Mouse (Mus musculus): ENCODE measurements around the gene Acox2.
A peak's percentile ranks its signal among the peaks of the same experiment; 100 is the strongest.

Acox2 gene

DNA sequence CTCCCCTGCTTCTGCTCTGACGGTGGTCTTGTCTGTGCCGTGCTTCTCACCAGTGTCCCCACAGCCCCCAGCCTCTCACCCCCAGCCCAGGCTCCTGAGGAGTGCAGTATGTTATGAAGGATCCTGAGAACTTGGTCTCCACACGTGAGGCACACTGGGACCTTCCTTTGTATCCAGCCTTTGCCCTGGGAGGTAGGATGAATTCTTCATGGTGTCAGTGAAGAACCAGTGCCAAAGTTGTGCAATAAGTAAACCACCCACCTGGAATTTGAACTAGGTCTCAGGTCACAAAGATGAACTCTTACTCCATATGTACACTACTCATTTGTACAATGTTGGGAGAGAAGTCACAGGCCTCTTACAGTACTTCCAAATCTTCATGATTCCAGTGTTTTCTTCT, at the start of gene Acox2:
Gene Acox2 (minus strand): TSS at position 188 of the 400 bp plus-strand sequence.
- peak; percentile 57 to 78 for DNase-seq

DNA sequence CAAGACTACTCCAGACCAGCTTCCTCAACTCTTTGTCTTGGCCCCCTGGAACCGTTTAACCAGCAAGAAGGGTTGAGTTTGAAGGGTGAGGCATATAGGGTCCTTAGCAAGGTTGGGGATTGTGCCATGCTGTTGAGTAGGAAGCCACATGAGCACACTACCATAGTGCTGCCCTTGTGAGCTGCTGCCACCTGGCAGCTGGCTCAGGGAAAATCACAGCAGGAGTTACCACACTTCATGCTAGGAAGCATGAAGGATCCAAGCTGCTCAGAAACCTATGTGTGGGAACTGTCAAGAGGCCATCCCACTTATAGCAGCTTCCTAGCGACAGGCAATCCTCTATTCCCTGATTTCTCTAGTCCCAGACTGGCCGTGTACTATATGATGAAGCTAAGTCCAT, 49.5 kb upstream of the Acox2 start:
- DNase-seq, result peak in 1 of 2 experiments; percentile 35

DNA sequence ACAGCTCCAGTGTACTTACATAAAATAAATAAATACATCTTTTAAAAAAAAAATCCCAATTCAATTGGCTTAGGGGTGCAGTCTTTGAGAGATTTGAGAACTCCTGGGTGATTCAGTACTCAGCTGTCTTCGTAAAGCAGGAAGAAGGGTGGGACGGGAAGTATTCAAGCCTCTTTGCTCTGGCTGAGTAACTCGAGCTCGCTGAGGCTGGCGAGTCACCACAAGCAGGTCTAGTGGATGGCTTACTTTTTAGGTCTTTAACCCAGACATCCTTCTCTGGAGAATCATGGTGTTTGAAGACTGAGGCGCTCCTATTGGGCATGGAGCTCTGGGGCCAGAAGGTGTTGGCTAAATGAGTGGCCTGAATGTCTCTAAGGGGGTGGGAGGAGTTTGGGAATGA, 47.7 kb upstream of the Acox2 start:
- peak in 1 of 2 experiments; percentile 23 for DNase-seq

DNA sequence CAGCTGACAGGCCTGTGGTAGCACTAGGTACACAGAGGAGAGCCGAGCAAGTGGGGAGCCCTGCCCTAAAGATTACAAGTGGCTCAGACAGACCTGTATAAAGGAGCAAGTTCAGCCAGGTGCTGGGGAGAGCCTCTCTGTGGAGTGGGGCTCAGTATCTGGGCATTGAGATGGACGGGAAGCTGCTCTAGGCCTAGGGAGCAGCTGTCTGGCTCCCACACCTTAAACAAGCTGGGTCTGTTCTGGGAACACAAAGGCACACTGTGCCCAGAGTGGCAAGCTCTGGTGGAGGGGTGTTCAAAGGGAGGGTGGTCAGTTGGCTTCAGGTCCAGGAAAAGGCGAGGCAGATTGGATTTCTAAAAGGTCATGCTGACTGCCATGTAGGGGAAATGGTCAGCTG, 45.9 kb upstream of the Acox2 start:
- peak in 1 of 2 experiments; percentile 36 for DNase-seq

DNA sequence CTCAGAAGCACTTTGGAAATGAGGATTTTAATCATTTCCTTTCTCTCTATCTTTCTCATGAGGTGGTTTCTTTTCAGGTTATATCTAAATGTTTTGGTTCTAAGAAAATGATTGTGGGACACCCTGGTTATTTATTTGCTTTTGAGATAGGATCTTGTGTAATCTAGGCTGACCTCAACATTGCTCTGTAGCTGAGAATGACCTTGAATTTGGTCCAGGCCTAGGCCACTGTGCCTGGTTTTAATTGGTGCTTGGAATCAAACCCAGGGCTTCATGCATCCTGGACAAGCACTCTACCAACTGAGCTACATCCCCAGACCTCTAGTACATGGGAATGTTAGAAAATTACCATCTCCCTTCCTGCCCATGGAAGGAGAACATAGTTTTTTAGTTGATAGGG, 44.9 kb upstream of the Acox2 start:
- peak in 1 of 2 experiments; percentile 40 for DNase-seq

DNA sequence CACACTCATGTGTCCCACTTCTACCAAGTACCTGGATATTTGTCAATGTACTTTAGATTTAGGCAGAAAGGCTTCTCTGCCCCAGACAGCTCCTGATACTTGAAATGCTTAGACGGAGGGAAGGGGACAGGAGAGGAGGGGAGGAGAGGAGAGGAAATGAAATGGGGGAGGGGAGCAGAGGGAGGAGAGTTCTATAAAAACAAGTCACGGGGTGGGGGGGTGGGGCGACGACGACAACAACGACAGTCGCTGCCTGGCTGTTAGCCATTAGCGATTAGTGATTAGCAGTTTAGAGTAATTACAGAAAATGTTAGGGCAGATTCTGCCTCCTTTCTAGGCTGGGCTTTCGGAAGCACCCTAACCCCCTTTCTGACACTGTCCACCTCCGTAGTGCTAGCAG, 43.5 kb upstream of the Acox2 start:
- DNase-seq, result peak in 1 of 2 experiments; percentile 31

DNA sequence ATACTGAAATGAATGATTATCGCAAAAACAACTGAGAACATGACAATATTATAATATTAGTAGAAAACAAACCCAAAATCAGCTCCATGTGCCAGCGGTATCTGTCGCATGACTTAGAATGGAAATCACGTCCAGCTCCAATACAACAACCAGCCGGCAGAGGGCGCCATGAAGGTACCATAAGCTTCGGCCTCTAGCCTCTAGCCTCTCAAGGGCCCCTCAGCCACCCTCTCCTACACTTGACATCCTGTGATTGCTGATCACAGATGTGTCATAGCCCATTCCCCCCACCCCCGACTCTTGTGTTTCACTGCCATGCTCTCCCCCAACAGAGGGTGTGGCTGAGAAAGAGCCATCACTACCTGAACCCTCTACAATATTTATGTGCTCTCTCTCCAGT, 41.1 kb upstream of the Acox2 start:
- peak; percentile 81 to 88 for DNase-seq

DNA sequence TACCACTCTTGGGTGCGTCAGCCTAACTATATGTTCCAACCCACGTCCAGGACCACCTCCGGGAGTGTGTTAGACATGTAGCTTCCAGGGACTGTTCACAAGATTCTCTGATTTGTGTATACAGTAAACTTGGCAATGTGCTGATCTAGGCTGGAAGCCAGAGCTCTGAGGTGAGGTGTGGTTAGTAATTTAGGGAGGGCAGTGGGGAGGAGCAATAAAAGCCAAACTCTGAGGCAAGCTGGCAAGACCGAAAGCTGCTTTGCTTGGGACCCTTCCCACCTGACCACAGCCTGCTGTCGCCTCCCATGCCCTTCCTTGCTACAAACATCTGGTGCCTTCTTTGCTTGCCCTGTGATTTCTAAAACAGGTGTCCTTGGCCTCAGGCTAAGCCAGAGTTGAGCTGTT, 38.7 kb upstream of the Acox2 start:
- peak; percentile 56 to 62 for DNase-seq

DNA sequence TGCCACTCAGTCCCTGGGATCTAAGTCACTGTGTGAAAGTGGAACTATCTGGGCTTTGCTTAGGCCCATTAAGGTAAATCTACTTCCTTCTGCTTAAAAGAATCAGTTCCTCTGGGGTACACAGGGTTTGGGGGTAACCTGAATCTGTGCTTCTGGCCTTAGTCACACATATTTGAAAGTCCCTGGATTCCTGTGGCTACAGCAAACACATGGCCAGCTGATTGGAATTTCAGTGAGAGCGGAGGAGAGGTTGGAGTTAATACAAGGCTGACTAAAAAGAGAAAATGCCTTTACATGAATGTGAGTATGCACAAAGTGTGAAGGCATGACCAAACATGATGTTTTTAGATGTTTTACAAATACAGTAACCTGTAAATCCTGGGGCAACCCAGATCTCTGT, 35.1 kb upstream of the Acox2 start:
- no peak for DNase-seq

DNA sequence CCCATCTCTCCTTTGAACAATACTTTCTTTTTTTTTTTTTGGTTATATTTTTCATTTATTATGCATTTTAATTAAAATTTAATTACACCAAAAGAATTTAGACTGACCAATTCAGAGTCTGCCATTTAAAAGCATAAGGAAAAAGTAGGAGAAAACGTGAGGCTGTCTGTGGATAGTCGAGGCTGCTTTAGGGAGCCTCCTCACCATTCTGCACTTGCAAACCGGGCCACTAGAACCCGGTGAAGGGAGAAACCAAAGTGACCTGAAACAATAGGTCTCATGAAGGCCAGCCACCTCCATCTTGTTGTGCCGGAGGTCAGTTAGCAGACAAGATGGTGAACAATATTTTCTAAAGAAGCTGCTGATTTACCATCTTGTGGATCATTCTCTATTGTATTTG, 27.4 kb upstream of the Acox2 start:
- DNase-seq, result peak; percentile 37 to 61

DNA sequence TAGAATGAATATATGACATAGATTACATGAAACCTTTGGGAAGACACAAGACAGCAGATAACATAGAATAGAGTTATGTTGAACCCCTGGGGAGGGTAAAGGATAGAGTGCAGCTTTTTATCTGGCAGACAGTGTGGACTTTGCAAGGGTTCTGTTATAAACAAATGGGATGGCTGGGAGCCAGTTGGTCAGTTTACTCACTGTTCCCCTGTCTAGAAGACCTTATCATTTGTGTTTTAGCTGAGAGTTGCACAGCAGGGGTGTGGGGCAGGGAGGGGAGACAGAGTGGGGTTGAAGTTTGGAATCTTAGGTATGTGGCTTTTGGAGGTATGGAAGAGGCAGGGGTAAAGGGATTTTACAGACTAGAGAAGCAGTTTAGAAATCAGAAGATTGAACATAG, 24.6 kb upstream of the Acox2 start:
- DNase-seq, result no peak

DNA sequence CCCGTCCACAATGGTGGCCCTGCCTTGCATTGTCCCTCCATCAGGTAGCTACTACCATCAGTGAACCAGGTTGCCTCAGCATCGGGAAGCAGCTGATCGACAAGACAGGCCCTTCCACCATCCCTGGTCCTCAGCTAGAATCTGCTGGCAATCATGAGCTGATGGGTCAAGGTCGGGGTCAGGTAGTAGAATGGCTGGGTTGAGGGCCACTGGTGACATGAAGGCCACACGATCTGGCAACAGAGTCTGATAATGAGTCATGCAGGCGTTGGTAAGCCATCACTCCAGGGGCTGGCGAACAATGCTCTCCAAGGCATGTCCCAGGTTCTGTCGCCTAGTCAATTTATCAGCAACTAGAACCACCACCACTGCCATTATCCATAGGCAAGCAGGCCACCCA, 12.1 kb upstream of the Acox2 start:
- DNase-seq, result peak in 1 of 2 experiments; percentile 2

DNA sequence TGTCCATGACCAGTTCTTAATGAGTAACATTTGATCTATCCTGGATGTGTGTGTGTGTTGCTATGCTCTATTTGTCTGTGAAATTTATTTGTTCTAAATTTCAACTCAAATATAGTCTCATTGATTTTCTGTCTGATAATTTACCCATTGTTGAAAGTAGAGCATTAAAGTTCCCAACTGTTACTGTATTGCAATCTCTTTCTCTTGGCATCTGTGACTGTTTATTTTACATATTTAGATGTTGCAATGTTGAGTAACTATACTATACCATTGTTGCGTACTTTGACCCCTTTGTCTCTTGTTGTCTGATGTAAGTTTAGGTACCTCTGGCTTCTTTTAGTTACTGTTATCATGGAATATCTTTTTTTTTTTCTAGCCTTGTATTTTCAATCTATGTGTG, 5.2 kb upstream of the Acox2 start:
- no peak for DNase-seq

DNA sequence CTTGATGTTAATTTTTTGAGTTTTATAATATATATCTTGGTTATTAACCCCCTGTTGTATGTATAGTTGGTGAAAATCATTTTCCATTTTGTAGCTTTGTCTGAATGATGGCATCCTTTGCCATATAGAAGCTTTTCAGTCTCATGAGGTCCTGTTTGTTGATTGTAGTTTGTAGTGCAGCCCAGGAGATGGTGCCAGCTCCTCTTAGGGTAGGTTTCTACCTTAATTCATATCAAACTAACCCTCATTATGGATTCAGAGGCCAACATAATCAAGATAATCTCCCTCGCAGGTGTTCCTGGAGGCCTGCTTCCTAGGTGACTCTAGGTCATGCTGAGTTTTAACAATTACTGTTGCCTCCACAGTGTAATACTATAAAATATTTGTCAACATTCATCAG, 3.1 kb upstream of the Acox2 start:
- DNase-seq, result peak; percentile 38

DNA sequence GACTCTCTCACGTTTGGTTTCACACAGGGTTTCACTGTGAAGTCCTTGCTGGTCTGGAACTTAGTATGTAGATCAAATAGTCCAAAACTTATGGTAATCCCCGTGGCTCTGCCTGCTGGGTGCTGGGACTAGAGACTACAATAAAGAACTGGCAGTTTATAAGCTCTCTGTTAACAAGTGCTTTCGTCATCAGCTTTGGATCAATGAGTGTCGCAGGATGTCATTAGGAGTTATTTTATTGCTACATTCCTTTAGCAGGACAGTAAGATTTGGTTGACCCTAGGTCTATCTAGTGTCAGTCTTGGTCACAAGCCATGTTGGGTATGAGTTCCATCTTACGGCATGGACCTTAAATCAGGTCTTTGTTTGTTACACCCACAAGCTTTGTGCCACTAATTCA, 1.1 kb upstream of the Acox2 start:
- no peak for DNase-seq

DNA sequence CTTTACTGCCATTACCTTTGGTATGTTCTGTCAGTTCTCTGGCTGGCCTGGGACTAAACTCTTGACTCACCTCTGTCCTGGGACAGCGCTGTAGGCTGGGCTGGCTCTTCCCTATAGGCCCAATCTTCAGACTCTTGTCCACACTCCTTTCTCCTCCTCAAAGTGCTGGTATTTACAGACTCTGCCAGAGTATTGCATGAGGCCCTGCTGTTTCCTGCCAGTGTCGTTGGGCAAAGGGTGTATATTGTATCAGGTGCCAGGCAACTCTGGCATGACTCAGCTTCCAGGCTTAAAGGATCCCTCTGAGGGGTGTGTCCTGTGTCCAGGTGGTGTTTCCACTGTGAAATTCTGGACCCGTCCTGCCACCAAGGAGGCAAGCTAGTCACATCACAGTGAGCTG, 401 bp downstream of the Acox2 start:
- peak; percentile 31 to 67 for DNase-seq

DNA sequence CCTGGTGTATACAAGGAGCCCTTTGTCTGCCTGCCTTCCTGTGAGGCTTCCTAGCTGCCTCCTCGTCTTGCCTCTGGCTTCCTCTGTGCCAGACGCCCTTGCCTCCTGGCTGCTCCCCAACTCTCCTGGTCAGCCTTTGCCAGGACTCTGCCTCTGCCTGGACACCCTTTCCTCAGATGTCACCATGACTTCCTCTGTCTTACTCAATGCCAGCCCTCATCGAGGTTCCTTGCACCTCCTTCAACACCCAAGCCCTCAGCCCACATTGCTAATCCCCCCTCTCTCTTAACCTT, 872 bp downstream of the Acox2 start:
- peak; percentile 64 to 81 for DNase-seq

DNA sequence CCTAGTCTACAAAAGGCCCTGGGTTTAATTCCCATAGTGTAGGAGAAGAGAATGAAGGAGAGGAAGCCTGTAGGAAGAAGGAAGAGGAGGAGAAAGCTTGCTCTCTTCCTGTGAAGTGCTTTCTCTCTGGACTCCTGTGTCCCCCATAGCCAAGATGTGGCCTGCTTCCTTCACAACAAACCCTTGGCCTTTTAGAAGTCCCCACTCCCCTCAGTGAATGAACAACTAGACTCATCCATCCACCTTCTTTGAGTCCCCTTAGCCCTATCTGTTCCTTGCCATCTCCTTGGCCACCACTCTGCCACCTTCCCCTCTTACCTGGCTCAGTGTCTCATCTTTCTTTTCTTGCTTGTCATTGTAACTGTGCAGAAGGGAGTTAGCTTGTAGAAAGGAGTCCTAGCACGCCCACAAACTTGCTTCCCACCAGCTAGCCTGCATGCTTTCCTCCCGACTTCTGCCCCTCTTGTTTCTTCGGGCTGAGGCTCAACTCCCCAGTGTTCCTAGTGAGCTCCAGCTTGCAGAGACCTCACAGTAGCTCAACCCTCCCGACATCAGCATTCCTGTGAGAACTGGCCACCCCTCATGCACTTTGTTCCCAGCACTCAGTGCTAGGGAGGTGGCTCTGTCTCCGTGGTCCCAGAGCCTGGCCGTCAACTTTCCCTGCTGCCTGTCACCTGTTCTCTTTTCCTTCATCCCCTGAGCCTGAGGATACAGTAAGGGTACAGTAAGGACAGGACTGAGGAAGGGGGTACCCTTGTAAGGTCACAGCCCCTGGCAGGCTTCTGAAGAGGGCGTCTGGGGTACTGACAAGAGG, 1.4 kb downstream of the Acox2 start:
- peak; percentile 42 to 59 for DNase-seq

DNA sequence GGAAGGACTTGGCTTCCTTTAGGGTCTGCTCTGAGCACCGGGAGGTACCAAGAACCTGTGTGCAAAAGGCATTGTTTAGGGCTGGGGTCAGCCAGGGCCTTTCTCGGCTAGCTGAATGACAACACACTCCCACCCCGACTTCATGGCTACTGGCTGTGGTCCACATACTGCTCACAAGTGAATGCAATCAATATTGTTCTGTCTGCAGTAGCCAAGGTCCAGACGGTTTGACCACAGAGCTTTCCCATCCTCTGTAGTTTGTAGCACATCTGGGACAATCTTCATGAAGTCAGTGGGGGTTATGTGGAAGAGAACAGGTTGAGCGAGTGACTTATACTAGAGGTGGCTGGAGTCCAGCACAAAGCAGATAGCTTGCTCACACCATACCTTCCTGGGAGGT, 2.3 kb downstream of the Acox2 start:
- DNase-seq, result peak in 1 of 2 experiments; percentile 25

DNA sequence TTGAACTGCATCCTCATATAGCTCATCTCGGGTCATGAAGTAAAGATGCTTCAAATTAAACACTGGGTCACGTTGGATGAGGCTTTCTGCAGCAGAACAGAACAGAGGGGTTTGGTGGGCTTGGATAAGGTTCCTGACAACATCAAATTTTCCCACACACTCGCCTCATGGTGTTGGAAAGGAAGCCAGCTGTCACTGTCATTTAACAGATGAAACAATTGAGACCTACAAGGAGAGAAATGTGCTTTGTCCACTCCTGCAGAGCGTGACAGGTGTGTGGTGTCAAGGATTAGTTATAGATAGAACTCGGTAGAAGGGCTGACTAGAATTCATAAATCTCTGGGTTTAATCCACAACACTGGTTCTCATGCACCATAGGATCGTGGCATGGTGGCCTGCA, 3.1 kb downstream of the Acox2 start:
- no peak for DNase-seq

DNA sequence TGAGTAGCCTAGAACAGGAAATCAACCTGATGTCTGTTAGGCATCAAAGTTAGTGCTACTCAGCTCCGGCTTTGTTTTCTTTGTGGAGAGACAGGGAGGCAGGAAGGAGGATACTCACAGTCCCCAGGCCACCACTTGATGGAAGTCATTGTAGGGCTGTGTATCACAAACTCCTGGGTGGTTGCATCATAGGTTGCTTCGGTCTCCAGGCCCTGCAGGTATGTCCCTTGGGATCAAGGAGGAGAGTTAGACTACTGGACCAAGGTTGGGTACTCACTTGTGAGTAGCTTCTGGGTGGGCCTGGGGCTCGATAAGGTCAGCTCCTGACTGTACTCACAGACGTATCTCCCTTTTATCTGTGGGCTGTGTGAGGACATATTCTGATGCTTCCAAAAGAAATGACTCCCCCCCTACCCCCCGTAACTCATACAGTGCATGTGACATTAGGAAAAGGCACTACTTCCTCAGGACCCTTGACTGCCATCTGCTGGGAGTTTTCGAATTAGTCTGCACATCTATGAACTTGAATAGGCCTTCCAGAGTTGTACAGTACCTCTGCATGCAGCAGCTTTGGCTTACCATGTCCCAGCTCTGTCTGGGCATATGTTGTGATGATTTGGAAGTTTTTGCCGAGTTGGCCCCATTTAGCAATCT, 4.0 kb downstream of the Acox2 start:
- DNase-seq, result peak; percentile 68 to 88

DNA sequence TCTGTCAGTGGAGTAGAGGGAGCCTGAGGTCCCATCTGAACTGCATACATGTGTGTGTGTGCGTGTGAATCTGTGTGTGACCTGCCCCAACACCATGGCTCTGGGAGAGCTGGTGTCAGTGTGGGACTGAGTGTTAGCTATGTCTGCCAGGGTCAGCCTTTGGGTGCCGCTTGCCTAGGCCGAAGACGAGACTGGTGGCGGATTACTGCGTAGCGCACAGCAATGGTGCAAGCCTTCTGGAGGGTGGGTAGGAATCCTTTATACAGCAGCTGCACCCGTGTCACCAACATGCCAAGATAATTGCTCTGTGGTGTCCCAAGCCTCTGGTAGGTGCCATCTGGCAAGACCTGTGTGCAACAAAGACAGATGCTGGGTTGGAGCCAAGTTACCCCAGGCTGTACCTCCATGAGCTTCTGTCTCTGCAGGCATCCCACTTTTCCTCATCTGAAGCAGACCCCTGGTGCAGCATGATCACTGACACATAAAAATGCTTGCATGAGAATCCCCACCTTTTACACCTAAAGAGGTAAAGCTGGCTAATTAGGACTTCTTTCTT, 7.7 kb downstream of the Acox2 start:
- peak in 1 of 2 experiments; percentile 38 for DNase-seq

DNA sequence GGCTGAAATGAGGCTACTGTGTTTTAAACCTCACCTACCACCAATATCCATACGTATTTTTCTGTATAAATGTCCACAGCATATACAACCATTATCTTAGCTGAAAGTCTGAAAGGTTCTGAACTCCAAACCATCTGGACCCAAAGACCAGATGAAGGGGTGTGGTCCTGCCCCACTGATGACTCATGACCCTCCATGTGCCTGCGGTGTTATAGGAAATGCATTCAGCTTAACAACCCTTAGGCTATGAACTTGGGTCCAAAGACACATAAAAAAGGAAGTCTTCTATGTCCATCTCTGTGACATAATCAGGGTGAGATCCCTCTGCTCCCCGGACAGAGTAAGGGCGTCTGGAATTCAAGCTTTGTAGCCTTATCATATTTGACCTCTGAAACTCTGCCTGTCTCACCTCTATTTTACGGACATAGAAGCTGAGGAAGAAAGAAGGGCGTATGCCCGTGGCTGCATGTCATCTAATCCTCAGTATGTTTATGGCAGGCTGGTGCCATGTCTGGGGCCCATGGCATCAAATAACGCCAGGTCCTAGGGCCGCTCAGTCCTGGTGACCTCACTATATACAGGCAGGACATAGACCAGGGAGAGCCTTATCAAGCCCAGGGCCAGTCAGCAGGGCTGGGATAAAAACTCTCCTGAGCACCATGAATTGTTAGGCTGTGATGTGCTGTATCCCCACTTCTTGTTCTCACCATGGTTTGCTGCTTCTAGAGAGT, 8.8 kb downstream of the Acox2 start:
- peak in 1 of 2 experiments; percentile 16 for DNase-seq

DNA sequence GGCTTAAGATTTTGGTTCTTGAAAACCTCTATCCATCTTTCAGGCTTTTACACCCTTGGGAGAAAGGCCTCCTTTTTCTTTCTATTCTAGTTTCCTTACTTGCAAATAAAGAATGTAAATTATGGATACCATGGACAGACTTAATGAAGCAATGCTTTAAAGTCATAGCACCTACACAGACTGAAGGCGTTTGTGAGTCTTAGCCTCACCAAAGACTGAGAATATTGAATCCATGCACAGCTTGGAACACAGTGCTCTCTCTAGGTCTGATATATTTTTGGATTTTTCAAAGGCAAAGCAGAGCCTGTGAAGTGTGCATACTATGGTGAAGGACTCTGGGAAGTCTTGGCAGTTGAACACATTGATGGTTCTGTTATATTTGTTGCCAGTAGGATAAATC, 9.9 kb downstream of the Acox2 start:
- DNase-seq, result no peak

Measured in kidney, postnatal 25 days (tissue).